Mouse (Mus musculus) MEL (cell line): Measurements from ENCODE around the gene Nacc2. TPM values are rescaled to one million over a fixed set of nuclear protein-coding genes. Genes with fewer than 3 reads are reported as not detected.

Source experiments
- DNase-seq: peaks from one replicate; pipeline ENCODE4 v3.0.0; 2011; ENCODE audit warnings: low read depth, low spot score
- H3K27ac ChIP-seq: 2 replicates; pipeline ENCODE4 v1.5.1; 2012; ENCODE audit warnings: low read depth, mild to moderate bottlenecking, control low read depth, low read length, moderate library complexity; ENCODE audit not compliant: control insufficient read depth
- H3K27me3 ChIP-seq, 2 experiments: fragments of 150-350 bp in 1 of 2; sonication (generic) in 1 of 2; 2 replicates each; pipeline ENCODE4 v1.6.1; 2012; ENCODE audit warnings: low read length in 2 of 2, mild to moderate bottlenecking in 2 of 2, improper control_type of control experiment in 1 of 2, moderate library complexity in 1 of 2; ENCODE audit not compliant: insufficient read depth in 2 of 2, control insufficient read depth in 1 of 2
- H3K36me3 ChIP-seq, 2 experiments: 2 replicates each; pipeline ENCODE4 v1.6.1; 2012 to 2014; ENCODE audit warnings: low read length in 2 of 2, improper control_type of control experiment in 1 of 2, inconsistent platforms in 1 of 2, mild to moderate bottlenecking in 1 of 2; ENCODE audit not compliant: insufficient read depth in 2 of 2, control insufficient read depth in 1 of 2
- H3K4me1 ChIP-seq, 2 experiments: fragments of 150-350 bp in 1 of 2; sonication (generic) in 1 of 2; 2 replicates each; pipeline ENCODE4 v1.6.1; 2012; ENCODE audit warnings: low read length in 2 of 2, improper control_type of control experiment in 1 of 2, mild to moderate bottlenecking in 1 of 2; ENCODE audit not compliant: insufficient read depth in 2 of 2, control insufficient read depth in 1 of 2
- H3K4me3 ChIP-seq, 2 experiments: fragments of 150-350 bp in 1 of 2; sonication (generic) in 1 of 2; 2 replicates each; pipeline ENCODE4 v1.5.1; 2012; ENCODE audit warnings: low read depth in 2 of 2, low read length in 2 of 2, mild to moderate bottlenecking in 2 of 2, moderate library complexity in 2 of 2, control low read depth in 1 of 2, improper control_type of control experiment in 1 of 2; ENCODE audit not compliant: control insufficient read depth in 1 of 2, insufficient read depth in 1 of 2
- H3K79me2 ChIP-seq: 2 replicates; pipeline ENCODE4 v1.6.1; 2012; ENCODE audit warnings: mild to moderate bottlenecking, low read length, moderate library complexity; ENCODE audit not compliant: control insufficient read depth, poor library complexity, insufficient read depth
- H3K9ac ChIP-seq: 2 replicates; pipeline ENCODE4 v1.6.1; 2012; ENCODE audit warnings: low read depth, mild to moderate bottlenecking, control low read depth, low read length, moderate library complexity; ENCODE audit not compliant: control insufficient read depth, poor library complexity, severe bottlenecking
- H3K9me3 ChIP-seq: fragments of 150-350 bp; sonication (generic); replicated peaks from 2 replicates; pipeline ENCODE4 v1.6.1; 2012; ENCODE audit warnings: mild to moderate bottlenecking, low read length, improper control_type of control experiment, moderate library complexity; ENCODE audit not compliant: insufficient read depth
- CTCF ChIP-seq, 3 experiments: IDR thresholded peaks in 2 of 3; conservative IDR thresholded peaks in 1 of 3; 2 replicates each; pipeline ENCODE4 v1.5.1; 2011 to 2012; ENCODE audit warnings: low read length in 3 of 3, low read depth in 2 of 3, mild to moderate bottlenecking in 2 of 3, improper control_type of control experiment in 1 of 3, inconsistent platforms in 1 of 3, mixed read lengths in 1 of 3, moderate library complexity in 1 of 3; ENCODE audit not compliant: control insufficient read depth in 1 of 3, insufficient read depth in 1 of 3, poor library complexity in 1 of 3, severe bottlenecking in 1 of 3
- ELF1 ChIP-seq: IDR thresholded peaks from 2 replicates; pipeline ENCODE4 v1.6.1; 2014; ENCODE audit warnings: low read depth, mild to moderate bottlenecking, inconsistent platforms, low read length, improper control_type of control experiment, moderate library complexity
- HCFC1 ChIP-seq: IDR thresholded peaks from 2 replicates; pipeline ENCODE4 v1.6.1; 2012; ENCODE audit warnings: low read depth, mild to moderate bottlenecking, inconsistent platforms, low read length, improper control_type of control experiment, moderate library complexity
- JUND ChIP-seq: IDR thresholded peaks from 2 replicates; pipeline ENCODE4 v1.6.1; 2011; ENCODE audit warnings: low read depth, mild to moderate bottlenecking, improper control_type of control experiment, low read length
- MEF2A ChIP-seq: IDR thresholded peaks from 2 replicates; pipeline ENCODE4 v1.6.1; 2014; ENCODE audit warnings: low read depth, mild to moderate bottlenecking, inconsistent platforms, low read length, improper control_type of control experiment; ENCODE audit not compliant: poor library complexity, insufficient replicate concordance, severe bottlenecking; ENCODE audit errors: extremely low read depth
- MXI1 ChIP-seq: IDR thresholded peaks from 2 replicates; pipeline ENCODE4 v1.6.1; 2011; ENCODE audit warnings: mild to moderate bottlenecking, low read depth, low read length, improper control_type of control experiment
- MYB ChIP-seq: IDR thresholded peaks from 2 replicates; pipeline ENCODE4 v1.6.1; 2011; ENCODE audit warnings: mild to moderate bottlenecking, low read depth, low read length, improper control_type of control experiment
- MYC ChIP-seq: IDR thresholded peaks from 2 replicates; pipeline ENCODE4 v1.6.1; 2011; ENCODE audit warnings: low read depth, mild to moderate bottlenecking, low read length, improper control_type of control experiment, moderate library complexity
- NELFE ChIP-seq: IDR thresholded peaks from 2 replicates; pipeline ENCODE4 v1.6.1; 2011; ENCODE audit warnings: low read depth, low read length, improper control_type of control experiment
- NRF1 ChIP-seq: IDR thresholded peaks from 2 replicates; pipeline ENCODE4 v1.6.1; 2014; ENCODE audit warnings: low read depth, mild to moderate bottlenecking, inconsistent platforms, low read length, improper control_type of control experiment, moderate library complexity; ENCODE audit not compliant: poor library complexity, insufficient read depth, severe bottlenecking
- POLR2A ChIP-seq, 2 experiments: IDR thresholded peaks; 2 replicates each; pipeline ENCODE4 v1.6.1; 2011 to 2012; ENCODE audit warnings: low read length in 2 of 2, mild to moderate bottlenecking in 2 of 2, control low read depth in 1 of 2, improper control_type of control experiment in 1 of 2, low read depth in 1 of 2, moderate library complexity in 1 of 2; ENCODE audit not compliant: control insufficient read depth in 1 of 2, insufficient read depth in 1 of 2, poor library complexity in 1 of 2
- POLR2AphosphoS2 ChIP-seq: IDR thresholded peaks from 2 replicates; pipeline ENCODE4 v1.6.1; 2011; ENCODE audit warnings: low read length, improper control_type of control experiment
- POLR2AphosphoS5 ChIP-seq: IDR thresholded peaks from 2 replicates; pipeline ENCODE4 v1.6.1; 2012; ENCODE audit warnings: low read depth, borderline replicate concordance, mild to moderate bottlenecking, inconsistent platforms, low read length, moderate library complexity, mixed read lengths
- RAD21 ChIP-seq: IDR thresholded peaks from 2 replicates; pipeline ENCODE4 v1.6.1; 2011; ENCODE audit warnings: mild to moderate bottlenecking, low read depth, low read length, improper control_type of control experiment
- RCOR1 ChIP-seq: IDR thresholded peaks from 2 replicates; pipeline ENCODE4 v1.6.1; 2012; ENCODE audit warnings: low read depth, mild to moderate bottlenecking, inconsistent platforms, low read length, improper control_type of control experiment
- SIN3A ChIP-seq: IDR thresholded peaks from 2 replicates; pipeline ENCODE4 v1.6.1; 2012; ENCODE audit warnings: low read length, improper control_type of control experiment, inconsistent platforms
- TBP ChIP-seq: IDR thresholded peaks from 2 replicates; pipeline ENCODE4 v1.8.0; 2011; ENCODE audit warnings: low read depth, low read length, improper control_type of control experiment
- TCF12 ChIP-seq: IDR thresholded peaks from 2 replicates; pipeline ENCODE4 v1.6.1; 2014; ENCODE audit warnings: low read depth, mild to moderate bottlenecking, inconsistent platforms, low read length, improper control_type of control experiment, moderate library complexity
- UBTF ChIP-seq: IDR thresholded peaks from 2 replicates; pipeline ENCODE4 v1.6.1; 2012; ENCODE audit warnings: low read depth, mild to moderate bottlenecking, inconsistent platforms, low read length, improper control_type of control experiment, moderate library complexity, borderline replicate concordance; ENCODE audit not compliant: insufficient read depth
- USF1 ChIP-seq: IDR thresholded peaks from 2 replicates; pipeline ENCODE4 v1.6.1; 2014; ENCODE audit warnings: low read depth, mild to moderate bottlenecking, inconsistent platforms, low read length, improper control_type of control experiment, moderate library complexity
- ZMIZ1 ChIP-seq: IDR thresholded peaks from 2 replicates; pipeline ENCODE4 v1.6.1; 2012; ENCODE audit warnings: low read depth, mild to moderate bottlenecking, inconsistent platforms, low read length, improper control_type of control experiment, moderate library complexity
- polyA plus RNA-seq, 2 experiments: library from polyadenylated mRNA; stranded (reverse) in 1 of 2; unstranded in 1 of 2; fragments of >175 nt in 1 of 2; fragments of >200 nt in 1 of 2; gene quantifications; 2 replicates each; pipeline versions ENCODE4 v1.2.1 to v1.2.4; 2012; ENCODE audit warnings: low replicate concordance in 2 of 2, low read depth in 1 of 2; ENCODE audit not compliant: insufficient read length in 2 of 2, insufficient read depth in 1 of 2, missing spikeins in 1 of 2
- total RNA-seq: library from RNA; depleted of rRNA; stranded (reverse); fragments of 300-350 nt; gene quantifications from 2 replicates; pipeline ENCODE4 v1.2.3, GENCODE M21; 2012

The Nacc2 gene
- total and polyA plus RNA-seq, 3 experiments, result 0.19 to 1.7 TPM; not detected in 1

GRCm38 (mm10) chr2:26140292-26140819, 17.3 kb upstream of the Nacc2 start:
- DNase-seq, result peak; percentile 98
- peaks cover 0 to 11% of the 10 kb centered on the region in 2 experiments; a peak in 2 of 4 replicates for H3K4me1 ChIP-seq
- peak overlapping the region; percentile 88 for H3K27ac ChIP-seq
- H3K27me3 ChIP-seq, result no peaks in the 10 kb centered on the region
- peak overlapping the region; percentile 81 to 89 for H3K4me3 ChIP-seq
- peaks cover 20% of the 10 kb centered on the region for H3K79me2 ChIP-seq
- H3K36me3 ChIP-seq, result peaks cover 0 to 6% of the 10 kb centered on the region in 2 experiments; a peak in 2 of 4 replicates
- no peak for TF ChIP-seq MEF2A
- no peak for TF ChIP-seq RAD21
- TF ChIP-seq ELF1, result peak; percentile 31; the same call in 1 of the 2 replicates
- TF ChIP-seq TBP, result peak; percentile 67
- peak; percentile 70; the same call in 1 of the 2 replicates for TF ChIP-seq ZMIZ1
- TF ChIP-seq RCOR1, result no peak
- TF ChIP-seq UBTF, result 0 out of 2 replicates have a peak, but pooled peaks have one; percentile 47
- TF ChIP-seq TCF12, result no peak; the same call in 1 of the 2 replicates
- TF ChIP-seq POLR2AphosphoS5, result no peak
- TF ChIP-seq JUND, result no peak
- TF ChIP-seq MYC, result no peak
- TF ChIP-seq MXI1, result peak; percentile 44; the same call in 1 of the 2 replicates
- TF ChIP-seq NELFE, result peak; percentile 89
- TF ChIP-seq SIN3A, result no peak; the same call in none of the 2 replicates
- TF ChIP-seq POLR2AphosphoS2, result peak; percentile 95
- no peak for TF ChIP-seq USF1
- peak; percentile 97 for TF ChIP-seq NRF1
- peak; percentile 86 for TF ChIP-seq HCFC1
- peak; percentile 40 to 90; a peak in 3 of 4 replicates for TF ChIP-seq POLR2A (IDR thresholded peaks at IDR 0.05; ENCODE audit: control insufficient read depth in 1 of 2, insufficient read depth in 1 of 2, low read depth in 1 of 2, low read length in 2 of 2, poor library complexity in 1 of 2)
- no peak for TF ChIP-seq MYB
- no peak for TF ChIP-seq CTCF (IDR thresholded peaks at IDR 0.05 in 2 of 3, conservative IDR thresholded peaks at IDR 0.05 in 1 of 3; ENCODE audit: control insufficient read depth in 1 of 3, insufficient read depth in 1 of 3, low read depth in 2 of 3, low read length in 3 of 3, poor library complexity in 1 of 3, severe bottlenecking in 1 of 3)
- no peaks in the 10 kb centered on the region for H3K9me3 ChIP-seq
- H3K9ac ChIP-seq, result peak overlapping the region; percentile 90
